Mouse (Mus musculus) layer of hippocampus, adult 18-20 months (tissue): ENCODE measurements around the gene Map7d1. TPM values are rescaled to one million over a fixed set of nuclear protein-coding genes. Genes with fewer than 3 reads are reported as not detected.
"Not testable (repeated sequence)": the region's sequence is repeated elsewhere in the genome, so short reads cannot be mapped to it uniquely, and the experiment has no call there.

ENCODE experiments used
- DNase-seq, 2 experiments: peaks; one replicate each; pipeline ENCODE4 v3.0.0; 2022; ENCODE audit warnings: low spot score in 2 of 2
- total RNA-seq, 2 experiments: library from RNA; stranded (reverse); gene quantifications; 2 replicates each; pipeline ENCODE4 v1.2.3; 2021

Gene Map7d1
- total RNA-seq, 2 experiments from 2014 or later, result 245 to 258 TPM

- no peak for DNase-seq
These were observed 13.6 kb downstream of the Map7d1 start for GRCm38 (mm10) chr4:126242510-126242909.

- no peak for DNase-seq
These were observed 14.2 kb downstream of the Map7d1 start for GRCm38 (mm10) chr4:126241956-126242355.

GRCm38 (mm10) chr4:126239862-126240475 is 16.2 kb downstream of the Map7d1 start:
- peak in 1 of 2 experiments; percentile 3 for DNase-seq

GRCm38 (mm10) chr4:126237721-126238242 is 18.4 kb downstream of the Map7d1 start:
- DNase-seq, result peak in 1 of 2 experiments; percentile 50

GRCm38 (mm10) chr4:126236467-126237280 is 19.5 kb downstream of the Map7d1 start:
- peak in 1 of 2 experiments; percentile 5 for DNase-seq

- no peak for DNase-seq
These were observed 21.0 kb downstream of the Map7d1 start for GRCm38 (mm10) chr4:126235191-126235590.

GRCm38 (mm10) chr4:126234496-126235175 is 21.5 kb downstream of the Map7d1 start:
- DNase-seq, result no peak

GRCm38 (mm10) chr4:126233676-126234308 is 22.4 kb downstream of the Map7d1 start:
- DNase-seq, result no peak

GRCm38 (mm10) chr4:126229900-126230299 is 26.2 kb downstream of the Map7d1 start:
- no peak for DNase-seq

GRCm38 (mm10) chr4:126228144-126228543 is 28.0 kb downstream of the Map7d1 start:
- no peak for DNase-seq

- DNase-seq, result peak; percentile 78 to 92
These were observed 28.9 kb downstream of the Map7d1 start for GRCm38 (mm10) chr4:126227077-126227761.

- no peak for DNase-seq
These were observed 29.5 kb downstream of the Map7d1 start for GRCm38 (mm10) chr4:126226640-126227039.

- no peak for DNase-seq
These were observed 33.5 kb downstream of the Map7d1 start for GRCm38 (mm10) chr4:126222631-126223030.

GRCm38 (mm10) chr4:126220045-126220444 is 36.1 kb downstream of the Map7d1 start:
- no peak for DNase-seq

- DNase-seq, result not testable (repeated sequence)
These were observed 36.6 kb downstream of the Map7d1 start for GRCm38 (mm10) chr4:126219540-126219939.

- no peak for DNase-seq
These were observed 38.4 kb downstream of the Map7d1 start for GRCm38 (mm10) chr4:126217771-126218170.

- no peak for DNase-seq
These were observed 49.1 kb downstream of the Map7d1 start for GRCm38 (mm10) chr4:126207081-126207480.

- no peak for DNase-seq
These were observed 50.8 kb downstream of the Map7d1 start for GRCm38 (mm10) chr4:126205386-126205785.

GRCm38 (mm10) chr4:126204661-126205230 is 51.4 kb downstream of the Map7d1 start:
- no peak for DNase-seq

GRCm38 (mm10) chr4:126204016-126204415 is 52.1 kb downstream of the Map7d1 start:
- DNase-seq, result no peak
